Mouse (Mus musculus) cerebellum, adult 2 months (tissue): Measurements from ENCODE around the gene S100z.

Experiments used
- CTCF ChIP-seq: fragments of 200-500 bp; IDR thresholded peaks from 2 replicates; pipeline ENCODE4 v1.5.1; 2011; ENCODE audit warnings: low read depth, mild to moderate bottlenecking, control low read depth, low read length, moderate library complexity, borderline replicate concordance; ENCODE audit not compliant: insufficient read depth
- POLR2A ChIP-seq: fragments of 200-500 bp; IDR thresholded peaks from 2 replicates; pipeline ENCODE4 v1.6.1; 2011; ENCODE audit warnings: low read length, control low read depth, borderline replicate concordance; ENCODE audit not compliant: insufficient read depth

DNA sequence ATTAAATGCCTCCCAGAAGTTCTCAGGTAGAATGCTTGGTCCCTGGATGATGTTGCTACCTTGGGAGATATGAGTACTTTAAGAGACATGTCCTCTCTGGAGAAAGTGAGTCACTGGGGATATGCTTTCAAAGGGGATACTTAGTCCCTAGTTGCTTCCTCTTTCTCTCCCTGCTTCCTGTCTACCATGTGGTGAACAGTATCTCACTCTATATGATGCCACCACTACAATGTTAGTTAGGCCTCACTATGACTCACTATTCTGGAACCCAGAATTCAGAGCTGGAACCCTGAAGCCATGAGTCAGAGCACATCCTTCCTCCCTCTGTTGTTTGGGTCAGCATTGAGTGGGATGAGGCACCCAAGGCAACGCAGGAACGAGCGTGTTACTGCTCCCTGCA, 51.0 kb downstream of the S100z start:
- no peak for TF ChIP-seq CTCF
- no peak for TF ChIP-seq POLR2A
